Mouse (Mus musculus) lung, adult 2 months (tissue): ENCODE results near the gene Duox1.

Experiments used
- CTCF ChIP-seq: fragments of 200-500 bp; IDR thresholded peaks from 2 replicates; pipeline ENCODE4 v1.5.1; 2011; ENCODE audit warnings: mild to moderate bottlenecking, low read length, control low read depth; ENCODE audit not compliant: insufficient read depth
- POLR2A ChIP-seq: fragments of 200-500 bp; IDR thresholded peaks from 2 replicates; pipeline ENCODE4 v1.6.1; 2011; ENCODE audit warnings: low read depth, mild to moderate bottlenecking, control low read depth, low read length, borderline replicate concordance; ENCODE audit errors: extremely low read depth

- TF ChIP-seq CTCF: no peak
- TF ChIP-seq POLR2A: no peak
These were observed 29.3 kb upstream of the Duox1 start for GRCm38 (mm10) chr2:122286137-122286536.
